Mouse (Mus musculus) testis, adult 10 weeks (tissue): ENCODE results near the gene Stoml2. TPM values are rescaled to one million over a fixed set of nuclear protein-coding genes. Genes with fewer than 3 reads are reported as not detected.

ENCODE experiments used
- polyA plus RNA-seq: library from polyadenylated mRNA; stranded (reverse); fragments of 350-450 nt; fragmentation: Illumina TruSeq; extraction: RNeasy Lipid Tissue Mini Kit (QIAGEN cat#74804); gene quantifications from one replicate; pipeline ENCODE4 v1.2.3, GENCODE M21; 2014; ENCODE audit warnings: low read depth, low replicate concordance

The Stoml2 gene
- polyA plus RNA-seq, result 6.3 TPM

GRCm38 (mm10) chr4:43031237-43031995, at the start of gene Stoml2:
Stoml2 (minus strand) TSS chr4:43031710.

GRCm38 (mm10) chr4:43058753-43059654, 27.5 kb upstream of the Stoml2 start, which contains the start of gene Unc13b:
Unc13b (plus strand) TSS chr4:43058953.

GRCm38 (mm10) chr4:43045659-43046302, 14.3 kb upstream of the Stoml2 start, which contains the start of gene Fam214b:
Fam214b (minus strand) TSS chr4:43046220.

GRCm38 (mm10) chr4:43025084-43025960, 6.2 kb downstream of the Stoml2 start, which contains the start of gene Pigo:
Pigo (minus strand) TSS chr4:43025819.

GRCm38 (mm10) chr4:43010161-43011038, 21.1 kb downstream of the Stoml2 start, which contains the start of gene Fancg:
Fancg (minus strand) TSS chr4:43010506.

GRCm38 (mm10) chr4:43000141-43000986, 31.1 kb downstream of the Stoml2 start, which contains the start of gene Vcp:
Vcp (minus strand) TSS chr4:43000507.

Other genes with a start within 250 kb of the Stoml2 start
- 17.8 TPM for gene Fam205a1, start 177.8 kb downstream of the Stoml2 start, polyA plus RNA-seq
- not detected for gene Gm12394, start 174.9 kb downstream of the Stoml2 start, polyA plus RNA-seq
- gene Fam205c, start 157.5 kb downstream of the Stoml2 start, polyA plus RNA-seq, result 544 TPM
- 0.36 TPM for gene Phf24, start 115.0 kb downstream of the Stoml2 start, polyA plus RNA-seq
- 1.1 TPM for gene Dnajb5, start 81.9 kb downstream of the Stoml2 start, polyA plus RNA-seq
- 48.9 TPM for gene 1700022I11Rik, start 62.1 kb downstream of the Stoml2 start, polyA plus RNA-seq
- gene Vcp, start 31.2 kb downstream of the Stoml2 start, polyA plus RNA-seq, result 138 TPM
- gene Fancg, start 21.2 kb downstream of the Stoml2 start, polyA plus RNA-seq, result 20.7 TPM
- 5.8 TPM for gene Pigo, start 5.9 kb downstream of the Stoml2 start, polyA plus RNA-seq
- gene Fam214b, start 14.5 kb upstream of the Stoml2 start, polyA plus RNA-seq, result 1.3 TPM
- gene Unc13b, start 27.2 kb upstream of the Stoml2 start, polyA plus RNA-seq, result 21.3 TPM
- 38.0 TPM for gene Atp8b5, start 235.4 kb upstream of the Stoml2 start, polyA plus RNA-seq